9 mouse cellular contexts compared by ENCODE assay signal in genomic region chr11:120376302-120377160, GRCm38 (mm10). TPM values are rescaled to one million over a fixed set of nuclear protein-coding genes. Genes with fewer than 3 reads are reported as not detected.
DNase-seq lines count a peak whose midpoint lies in the region; ATAC-seq lines count a peak whose summit lies in the region.
"Had no signal": no experiment of that assay in that cellular context is flagged by ENCODE, and none has a peak within 500 bp of the region (broad histone marks: within the 10 kb centered on the region; RNA-seq: fewer than 3 reads in every experiment).

No protein-coding gene starts in this region.

- no peak for DNase-seq in kidney, adult 8-10 months
- peak; percentile 85 for DNase-seq in adrenal gland, adult 8-10 months
- DNase-seq in liver, embryonic 13.5 days: no peak
- no peak for DNase-seq in cerebellum, adult 8-10 months
- DNase-seq in left cerebral cortex, adult 18-20 months (ENCODE audit: low spot score in 2 of 2): no peak
- DNase-seq: spleen, adult 18-20 months had no signal

- H3K4me1 ChIP-seq in kidney, embryonic 15.5 days: peaks cover 25% of the 10 kb centered on the region
- H3K4me1 ChIP-seq in embryonic facial prominence, embryonic 12.5 days: peaks cover 21% of the 10 kb centered on the region
- peaks cover 26% of the 10 kb centered on the region for H3K4me1 ChIP-seq in liver, embryonic 13.5 days (replicated peaks)

- no peaks in the 10 kb centered on the region for H3K27me3 ChIP-seq in kidney, embryonic 15.5 days
- H3K27me3 ChIP-seq in embryonic facial prominence, embryonic 12.5 days: no peaks in the 10 kb centered on the region
- H3K27me3 ChIP-seq in liver, embryonic 13.5 days: no peaks in the 10 kb centered on the region
- H3K27me3 ChIP-seq: liver, embryonic 15.5 days had no signal

- 0 out of 2 replicates have a peak overlapping the region, but pooled peaks have one; percentile 85 for H3K4me3 ChIP-seq in kidney, embryonic 15.5 days (replicated peaks)
- 0 out of 2 replicates have a peak overlapping the region, but pooled peaks have one; percentile 66 for H3K4me3 ChIP-seq in embryonic facial prominence, embryonic 12.5 days
- H3K4me3 ChIP-seq in liver, embryonic 13.5 days (replicated peaks): no peak overlapping the region

- no peaks in the 10 kb centered on the region for H3K9me3 ChIP-seq in kidney, embryonic 15.5 days (replicated peaks)
- H3K9me3 ChIP-seq in embryonic facial prominence, embryonic 12.5 days: no peaks in the 10 kb centered on the region
- no peaks in the 10 kb centered on the region for H3K9me3 ChIP-seq in liver, embryonic 13.5 days (replicated peaks)
- H3K9me3 ChIP-seq: liver, embryonic 15.5 days had no signal

- 83% methylated on average over 17 of the region's 17 CpGs for WGBS in kidney, embryonic 15.5 days
- 85% methylated on average over 17 of the region's 17 CpGs for WGBS in embryonic facial prominence, embryonic 12.5 days
- 80% methylated on average over 17 of the region's 17 CpGs for WGBS in liver, embryonic 13.5 days (ENCODE audit: insufficient replicate concordance)

- no peak overlapping the region for H3K27ac ChIP-seq in kidney, embryonic 15.5 days
- H3K27ac ChIP-seq in embryonic facial prominence, embryonic 12.5 days: no peak overlapping the region
- no peak overlapping the region for H3K27ac ChIP-seq in liver, embryonic 13.5 days
- H3K27ac ChIP-seq: liver, embryonic 15.5 days had no signal

- H3K9ac ChIP-seq in kidney, embryonic 15.5 days: no peak overlapping the region
- no peak overlapping the region; the same call in 1 of the 2 replicates for H3K9ac ChIP-seq in embryonic facial prominence, embryonic 12.5 days
- H3K9ac ChIP-seq in liver, embryonic 13.5 days: 0 out of 2 replicates have a peak overlapping the region, but pooled peaks have one; percentile 22
- H3K9ac ChIP-seq: liver, embryonic 15.5 days had no signal

- H3K36me3 ChIP-seq in kidney, embryonic 15.5 days: peaks cover 77% of the 10 kb centered on the region
- peaks cover 70% of the 10 kb centered on the region for H3K36me3 ChIP-seq in embryonic facial prominence, embryonic 12.5 days
- peaks cover 63% of the 10 kb centered on the region for H3K36me3 ChIP-seq in liver, embryonic 13.5 days

- H3K4me2 ChIP-seq in kidney, embryonic 15.5 days: no peak overlapping the region; the same call in 1 of the 2 replicates
- H3K4me2 ChIP-seq in embryonic facial prominence, embryonic 12.5 days (replicated peaks): no peak overlapping the region
- H3K4me2 ChIP-seq in liver, embryonic 13.5 days: no peak overlapping the region

- ATAC-seq in kidney, embryonic 15.5 days (replicated peaks; ENCODE audit: low FRiP score): no peak
- no peak for ATAC-seq in embryonic facial prominence, embryonic 12.5 days (ENCODE audit: insufficient number of reproducible peaks, insufficient read depth, low FRiP score, low TSS enrichment)
- no peak for ATAC-seq in liver, embryonic 13.5 days (ENCODE audit: low read depth)

RNA-seq across cellular contexts. Expression of gene Faap100, which starts 2.0 kb away (rescaled TPM):
- polyA plus RNA-seq in kidney, embryonic 15.5 days (2015; fragmentation: Nextera tagmentation; extraction: Ambion mirVana): 33.1 and 41.9 TPM in 2 replicates
- total RNA-seq in adrenal gland, adult 8-10 months (2022): 10 to 100 TPM; 18.4 to 39.6 (median 33.4) TPM
- 44.6 and 48.3 TPM in 2 replicates for polyA plus RNA-seq in embryonic facial prominence, embryonic 12.5 days (2016; fragmentation: Nextera tagmentation; extraction: Ambion mirVana)
- 7.8 and 8.7 TPM in 2 replicates for polyA plus RNA-seq in liver, embryonic 13.5 days (2015; fragmentation: Nextera tagmentation; extraction: Ambion mirVana)
- total RNA-seq in left cerebral cortex, adult 18-20 months (2021): 10 to 100 TPM; 11.6 to 15.6 TPM

RNA-seq across cellular contexts. Expression of gene Fscn2, which starts 15.2 kb away (rescaled TPM):
- polyA plus RNA-seq in kidney, embryonic 15.5 days (2015; fragmentation: Nextera tagmentation; extraction: Ambion mirVana): 1.1 and 1.2 TPM in 2 replicates
- total RNA-seq in adrenal gland, adult 8-10 months (2022): 1 to 10 TPM in 1 of 4 experiments, under 1 TPM in 2, not detected in 1; 0.16 to 1.2 (median 0.42) TPM
- polyA plus RNA-seq in embryonic facial prominence, embryonic 12.5 days (2016; fragmentation: Nextera tagmentation; extraction: Ambion mirVana): 0.61 and 0.78 TPM in 2 replicates
- not detected in 2 replicates for polyA plus RNA-seq in liver, embryonic 13.5 days (2015; fragmentation: Nextera tagmentation; extraction: Ambion mirVana)
- not detected for total RNA-seq in left cerebral cortex, adult 18-20 months (2021)
- polyA plus RNA-seq: liver, embryonic 15.5 days had no signal

RNA-seq across cellular contexts. Expression of gene Actg1, which starts 28.2 kb away (rescaled TPM):
- 2,367 and 2,520 TPM in 2 replicates for polyA plus RNA-seq in kidney, embryonic 15.5 days (2015; fragmentation: Nextera tagmentation; extraction: Ambion mirVana)
- 1,000 to 10,000 TPM; 1,100 to 1,474 (median 1,219) TPM for total RNA-seq in adrenal gland, adult 8-10 months (2022)
- polyA plus RNA-seq in embryonic facial prominence, embryonic 12.5 days (2016; fragmentation: Nextera tagmentation; extraction: Ambion mirVana): 3,148 and 3,183 TPM in 2 replicates
- 712 and 750 TPM in 2 replicates for polyA plus RNA-seq in liver, embryonic 13.5 days (2015; fragmentation: Nextera tagmentation; extraction: Ambion mirVana)
- total RNA-seq in left cerebral cortex, adult 18-20 months (2021): 1,000 to 10,000 TPM; 1,195 to 1,258 TPM
